Mouse (Mus musculus): ENCODE measurements around the gene Ptpn21.

Gene Ptpn21

GRCm38 (mm10) chr12:98736951-98737800 lies at the start of gene Ptpn21:
Gene Ptpn21 (minus strand): TSS chr12:98737405.
- DNase-seq = no peak

DNA sequence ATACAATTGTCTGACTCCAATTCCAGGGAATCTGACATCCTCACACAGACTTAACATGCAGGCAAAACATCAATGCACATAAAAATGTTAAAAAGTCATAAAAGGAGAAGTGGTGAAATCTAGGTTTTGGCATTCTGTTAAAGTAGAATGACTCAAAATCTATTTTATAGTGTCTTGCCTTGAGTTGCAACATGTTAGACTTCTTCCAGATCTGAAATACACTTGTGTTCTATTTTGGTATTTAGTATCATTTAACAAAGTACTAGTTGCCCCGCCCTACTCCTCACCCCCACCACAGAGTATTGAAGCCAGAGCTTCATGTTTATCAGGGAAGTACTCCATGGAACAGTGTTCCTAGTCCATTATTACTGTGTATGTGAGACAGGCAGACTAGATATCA lies 47.0 kb upstream of the Ptpn21 start:
- no peak for DNase-seq

DNA sequence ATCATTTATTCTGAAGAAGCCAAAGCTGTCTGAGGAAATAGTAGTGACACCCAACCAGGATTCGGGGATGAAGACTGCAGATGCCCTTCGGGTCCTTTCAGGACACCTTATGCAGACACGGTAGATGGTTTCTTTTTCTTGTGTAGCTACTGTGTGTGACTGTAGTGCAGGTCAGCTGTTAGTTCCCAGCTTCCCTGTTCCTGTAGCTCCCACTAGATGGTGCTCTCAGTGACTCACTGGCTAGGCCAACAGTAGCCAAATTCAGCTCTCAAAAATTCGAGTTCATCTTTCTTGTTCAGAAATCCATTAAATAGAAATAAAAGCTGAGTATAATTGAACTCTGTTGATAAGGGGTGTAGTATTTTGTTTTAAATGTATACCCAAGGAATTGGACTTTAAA lies 41.9 kb upstream of the Ptpn21 start:
- DNase-seq = peak in 1 of 2 experiments; percentile 10

GRCm38 (mm10) chr12:98777509-98777908 lies 40.3 kb upstream of the Ptpn21 start:
- DNase-seq = no peak

GRCm38 (mm10) chr12:98766241-98766640 lies 29.0 kb upstream of the Ptpn21 start:
- no peak for DNase-seq

GRCm38 (mm10) chr12:98759700-98760099 lies 22.5 kb upstream of the Ptpn21 start:
- DNase-seq = no peak

DNA sequence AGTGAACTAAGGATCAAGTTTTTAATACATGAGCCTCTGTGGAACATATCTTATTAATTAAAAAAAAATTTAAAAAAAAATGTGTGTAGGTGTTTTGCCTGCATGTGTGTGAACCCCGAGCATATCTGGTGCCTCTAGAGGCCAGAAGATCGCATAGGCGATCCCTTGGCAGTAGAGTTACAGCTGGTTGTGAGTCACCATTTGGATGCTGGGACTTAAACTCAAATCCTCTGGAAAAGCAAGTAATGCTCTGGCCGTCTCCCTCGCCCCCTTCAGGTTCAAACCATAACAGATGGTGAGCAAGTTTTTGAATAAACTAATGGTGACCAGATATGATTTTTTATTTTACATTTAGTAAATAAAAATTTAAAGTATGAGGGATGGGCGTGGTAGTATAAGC lies 20.4 kb upstream of the Ptpn21 start:
- no peak for DNase-seq

- DNase-seq = no peak
These were observed 10.2 kb upstream of the Ptpn21 start for GRCm38 (mm10) chr12:98747380-98747753.

DNA sequence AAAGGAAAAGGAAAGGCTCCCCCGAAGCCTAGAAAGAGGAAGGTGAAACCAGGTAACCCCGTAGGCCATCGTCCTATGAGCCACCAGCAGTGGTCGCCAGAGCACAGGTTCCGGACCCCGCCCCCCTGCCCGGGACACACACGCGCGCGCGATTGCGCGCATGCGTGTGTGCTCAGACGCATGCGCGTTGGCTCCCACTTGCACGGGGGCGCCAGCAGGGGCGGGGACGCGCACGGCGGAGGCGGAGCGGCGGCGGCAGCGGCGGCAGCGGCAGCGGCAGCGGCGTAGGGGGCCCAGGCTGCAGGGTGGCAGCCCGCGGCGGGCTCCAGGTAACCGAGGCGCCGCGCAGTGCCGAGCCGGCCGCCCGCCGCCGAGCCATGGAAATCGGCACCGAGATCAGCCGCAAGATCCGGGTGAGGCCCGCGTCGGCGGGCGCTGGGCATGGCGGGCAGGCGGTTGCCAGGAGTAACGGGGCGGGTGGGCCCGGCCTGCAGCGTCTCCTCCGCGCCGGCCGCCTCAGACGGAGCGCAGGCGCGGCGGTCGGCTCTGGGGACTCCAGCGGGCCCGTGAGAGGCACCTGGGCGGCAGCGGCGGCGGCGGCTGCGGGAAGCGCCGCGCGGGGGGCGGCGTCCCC lies 9.7 kb upstream of the Ptpn21 start, which contains the start of gene Zc3h14:
Gene Zc3h14, plus strand, starts transcription at position 219 of the 634 bp plus-strand sequence.
- peak; percentile 91 to 95 for DNase-seq

- peak; percentile 48 to 53 for DNase-seq
These were observed 8.9 kb upstream of the Ptpn21 start for GRCm38 (mm10) chr12:98746131-98746530.

DNA sequence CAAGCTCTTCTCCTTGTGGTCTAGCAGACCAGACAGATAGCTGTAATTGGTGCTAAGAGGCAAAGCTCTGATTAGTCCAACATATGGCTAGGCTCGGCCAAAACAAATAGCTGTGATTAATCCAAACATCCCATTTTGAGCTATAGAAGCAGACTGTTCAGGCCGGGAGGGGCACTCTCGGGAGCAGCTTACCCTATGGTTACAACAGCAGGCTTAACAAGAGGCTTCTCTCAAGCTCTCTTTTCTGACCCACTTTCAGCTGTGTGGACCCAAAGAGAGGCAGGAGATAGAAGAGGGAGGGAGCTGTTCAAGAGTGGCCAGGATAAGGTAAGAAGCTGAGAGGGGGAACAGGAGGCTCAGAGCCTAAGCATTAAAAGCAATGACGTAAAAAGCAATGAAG lies 8.4 kb upstream of the Ptpn21 start:
- no peak for DNase-seq

DNA sequence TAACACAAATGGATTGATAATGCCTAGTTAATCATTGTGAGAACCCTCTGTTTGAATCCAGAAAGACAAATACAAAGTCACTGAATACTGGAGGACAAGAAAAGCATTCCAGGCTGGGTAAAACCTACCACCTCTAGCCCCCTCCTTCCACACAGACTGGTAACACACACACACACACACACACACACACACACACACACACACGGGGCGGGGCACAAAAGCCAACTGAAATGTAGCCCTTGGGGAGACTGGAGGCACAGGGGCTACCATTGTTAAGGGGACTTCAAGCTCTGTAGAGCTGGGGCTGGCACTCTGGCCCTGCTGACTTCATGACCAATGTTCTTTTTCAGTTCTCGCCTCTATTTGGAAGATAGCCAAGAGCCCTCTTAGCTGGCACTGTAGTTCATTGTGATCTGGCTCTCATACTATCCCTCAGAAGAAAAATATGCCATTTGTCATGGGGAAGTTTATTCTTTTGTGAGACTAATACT lies 3.9 kb upstream of the Ptpn21 start:
- DNase-seq = no peak

GRCm38 (mm10) chr12:98737801-98738350 lies 671 bp upstream of the Ptpn21 start:
- DNase-seq = no peak

GRCm38 (mm10) chr12:98734880-98735801 lies 2.1 kb downstream of the Ptpn21 start:
- no peak for DNase-seq

GRCm38 (mm10) chr12:98734246-98734879 lies 2.8 kb downstream of the Ptpn21 start:
- DNase-seq = peak; percentile 64 to 83

DNA sequence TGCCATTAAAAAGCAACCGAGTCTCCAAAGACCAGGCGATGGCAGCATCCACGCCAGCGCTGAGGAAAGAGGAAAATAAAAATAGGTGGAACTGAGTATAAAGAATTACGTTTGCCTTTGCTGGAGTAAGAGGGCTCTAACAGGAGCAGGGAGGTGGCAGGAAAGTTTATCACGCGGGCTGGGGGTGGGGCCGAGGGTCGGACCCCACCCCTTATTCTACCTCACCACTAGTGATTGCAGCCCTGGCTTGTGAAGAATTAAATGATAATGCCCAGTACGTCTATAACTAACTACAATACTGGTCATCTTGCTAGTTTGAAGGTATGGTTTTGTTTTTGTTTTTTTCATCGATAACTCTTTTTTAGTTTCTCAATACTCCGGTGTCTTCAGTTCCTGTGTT lies 3.4 kb downstream of the Ptpn21 start:
- no peak for DNase-seq

- no peak for DNase-seq
These were observed 4.0 kb downstream of the Ptpn21 start for GRCm38 (mm10) chr12:98733165-98733564.

GRCm38 (mm10) chr12:98730682-98731081 lies 6.5 kb downstream of the Ptpn21 start:
- no peak for DNase-seq

DNA sequence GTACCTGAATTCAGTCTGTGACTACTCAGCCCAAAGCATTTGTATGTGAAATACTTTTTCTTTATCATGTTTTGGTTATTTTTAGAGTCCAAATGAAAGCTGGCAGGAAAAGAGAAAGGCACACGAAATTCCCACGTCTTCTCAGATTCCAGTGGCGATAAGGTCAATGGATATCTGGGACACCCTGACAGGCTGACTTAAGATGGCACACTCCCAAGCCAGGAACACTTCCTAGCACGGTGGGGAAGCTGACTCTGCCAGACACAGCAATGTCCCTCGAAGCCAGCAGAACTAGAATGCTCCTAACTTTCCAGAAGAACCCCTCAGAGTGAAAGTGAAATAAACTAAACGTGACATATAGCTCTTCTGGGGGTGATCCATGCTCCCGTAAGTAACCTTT lies 10.0 kb downstream of the Ptpn21 start:
- no peak for DNase-seq

DNA sequence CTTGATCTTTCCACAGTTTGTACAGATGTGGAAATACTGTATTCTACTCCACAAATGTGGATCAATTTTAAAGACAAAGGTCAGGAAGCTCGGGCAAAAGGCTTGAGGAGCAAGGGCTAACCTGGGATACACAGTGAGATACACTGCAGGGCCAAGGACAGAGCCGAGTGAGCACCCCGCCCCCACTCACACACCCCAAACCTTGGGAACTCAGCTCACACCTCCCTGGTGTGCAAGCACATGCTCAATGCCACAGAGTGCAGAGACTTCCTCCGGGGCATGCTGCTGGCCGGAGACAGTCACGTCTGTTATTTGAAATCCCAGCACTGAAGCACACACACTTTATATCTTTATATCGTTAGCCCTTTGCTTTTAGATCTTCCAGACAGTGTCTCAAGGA lies 11.1 kb downstream of the Ptpn21 start:
- DNase-seq = no peak

DNA sequence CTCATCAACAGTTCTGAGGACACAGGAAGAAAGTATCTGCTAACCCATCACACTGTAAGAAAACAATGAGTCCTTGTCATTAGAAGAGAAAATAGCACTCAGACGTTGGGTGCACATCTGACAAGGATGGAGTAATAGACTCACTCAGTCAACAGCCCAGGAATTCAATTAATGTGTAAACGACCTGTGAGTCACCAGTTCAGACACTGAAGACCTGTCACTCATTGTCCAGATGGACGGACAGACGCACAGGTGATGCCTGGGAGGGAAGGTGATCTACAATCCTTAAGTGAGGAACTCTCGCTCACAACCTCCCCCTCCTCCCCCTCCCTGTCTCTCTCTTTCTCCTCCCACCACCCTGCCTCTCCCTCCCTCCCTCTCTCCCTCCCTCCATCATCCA lies 12.2 kb downstream of the Ptpn21 start:
- DNase-seq = no peak

GRCm38 (mm10) chr12:98724224-98724623 lies 13.0 kb downstream of the Ptpn21 start:
- DNase-seq = no peak
